Mouse (Mus musculus): ENCODE results near the gene Adam19. TPM values are rescaled to one million over a fixed set of nuclear protein-coding genes. Genes with fewer than 3 reads are reported as not detected.
"Not testable (repeated sequence)": the region's sequence is repeated elsewhere in the genome, so short reads cannot be mapped to it uniquely, and the experiment has no call there.

The Adam19 gene
- polyA plus RNA-seq, 1 experiment from 2014 or later, result 25.2 TPM

GRCm38 (mm10) chr11:46177246-46178043, 121.7 kb downstream of the Adam19 start:
- no peaks in the 10 kb centered on the region for H3K4me1 ChIP-seq
- no peak overlapping the region for H3K4me3 ChIP-seq
- ATAC-seq (ENCODE audit: low FRiP score, low read depth), result no peak
- H3K9me3 ChIP-seq, result no peaks in the 10 kb centered on the region
- H3K27ac ChIP-seq, result no peak overlapping the region
- 78% methylated on average over 10 of the region's 10 CpGs for WGBS
- H3K27me3 ChIP-seq (replicated peaks), result no peaks in the 10 kb centered on the region
- no peak overlapping the region for H3K9ac ChIP-seq
- no peaks in the 10 kb centered on the region for H3K36me3 ChIP-seq
- H3K4me2 ChIP-seq (replicated peaks), result no peak overlapping the region

GRCm38 (mm10) chr11:46182031-46182430, 126.2 kb downstream of the Adam19 start:
- not testable (repeated sequence) for H3K27ac ChIP-seq; H3K4me2 ChIP-seq (replicated peaks); H3K9me3 ChIP-seq; H3K4me1 ChIP-seq; H3K36me3 ChIP-seq; H3K9ac ChIP-seq; H3K4me3 ChIP-seq; ATAC-seq (ENCODE audit: low FRiP score, low read depth); H3K27me3 ChIP-seq (replicated peaks)
- WGBS, result 90% methylated on average over 1 of the region's 1 CpGs

GRCm38 (mm10) chr11:46184946-46185345, 129.2 kb downstream of the Adam19 start:
- no peak for ATAC-seq (ENCODE audit: low FRiP score, low read depth)
- no peaks in the 10 kb centered on the region for H3K27me3 ChIP-seq (replicated peaks)
- H3K9ac ChIP-seq, result no peak overlapping the region
- no peaks in the 10 kb centered on the region for H3K36me3 ChIP-seq
- no peaks in the 10 kb centered on the region for H3K4me1 ChIP-seq
- 76% methylated on average over 3 of the region's 3 CpGs for WGBS
- no peaks in the 10 kb centered on the region for H3K9me3 ChIP-seq
- no peak overlapping the region for H3K4me3 ChIP-seq
- no peak overlapping the region for H3K27ac ChIP-seq
- H3K4me2 ChIP-seq (replicated peaks), result no peak overlapping the region

DNA sequence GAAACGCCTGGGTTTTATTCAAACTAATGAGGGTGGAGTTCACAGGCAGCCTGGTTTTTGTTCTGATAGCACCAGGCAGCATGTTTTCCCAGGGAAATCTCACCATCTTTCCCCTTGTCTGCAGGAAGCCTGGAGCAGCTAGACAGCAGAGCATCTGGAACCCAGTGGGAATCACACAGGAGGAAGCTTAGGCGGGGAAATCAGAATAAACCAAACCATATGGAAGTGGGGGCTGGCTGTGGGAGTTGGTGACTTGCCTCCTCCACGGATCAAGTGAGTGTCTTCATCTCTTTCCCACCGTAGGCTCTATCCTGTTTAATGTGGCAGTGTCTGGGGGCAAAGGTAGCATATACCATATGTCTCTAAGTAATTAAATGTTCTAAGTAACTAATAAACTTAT, 129.7 kb downstream of the Adam19 start:
- Histone ChIP-seq H3K4me2 (replicated peaks) (no peak overlapping the region), H3K4me3 (no peak overlapping the region), H3K9ac (no peak overlapping the region), H3K27me3 (replicated peaks) (no peaks in the 10 kb centered on the region), H3K4me1 (no peaks in the 10 kb centered on the region), H3K27ac (no peak overlapping the region), H3K36me3 (no peaks in the 10 kb centered on the region), H3K9me3 (no peaks in the 10 kb centered on the region)
- ATAC-seq (ENCODE audit: low FRiP score, low read depth), result no peak
- WGBS, result 43% methylated on average over 4 of the region's 4 CpGs

DNA sequence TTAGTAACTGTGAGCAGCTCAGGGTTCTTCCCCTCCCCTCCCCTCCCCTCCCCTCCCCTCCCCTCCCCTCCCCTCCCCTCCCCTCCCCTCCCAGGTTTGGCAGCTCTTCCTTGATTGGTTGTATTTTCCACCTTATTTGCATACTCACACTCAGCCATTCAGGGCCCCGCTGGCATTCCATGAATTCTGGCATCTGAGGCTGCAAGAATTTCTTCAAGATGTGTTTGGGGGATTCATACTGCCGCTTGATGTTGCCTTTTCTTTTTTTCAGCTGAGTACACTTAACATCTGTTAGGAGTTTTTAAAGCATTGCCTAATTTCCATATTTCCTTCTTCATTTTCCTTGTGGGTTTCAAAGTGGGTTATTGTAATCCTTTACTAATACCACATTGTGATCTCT, 132.5 kb downstream of the Adam19 start:
- Histone ChIP-seq H3K9me3 (no peaks in the 10 kb centered on the region), H3K4me2 (replicated peaks) (no peak overlapping the region), H3K27me3 (replicated peaks) (no peaks in the 10 kb centered on the region), H3K9ac (no peak overlapping the region), H3K4me1 (no peaks in the 10 kb centered on the region), H3K27ac (no peak overlapping the region), H3K36me3 (peaks cover 3% of the 10 kb centered on the region; the same call in 1 of the 2 replicates), H3K4me3 (no peak overlapping the region)
- ATAC-seq (ENCODE audit: low FRiP score, low read depth), result no peak
- WGBS, result 92% methylated on average over 2 of the region's 2 CpGs

GRCm38 (mm10) chr11:46194175-46194574, 138.4 kb downstream of the Adam19 start:
- H3K27ac ChIP-seq, result no peak overlapping the region
- 67% methylated on average over 4 of the region's 4 CpGs for WGBS
- H3K4me1 ChIP-seq, result no peaks in the 10 kb centered on the region
- H3K36me3 ChIP-seq, result peaks cover 47% of the 10 kb centered on the region
- no peak overlapping the region for H3K4me2 ChIP-seq (replicated peaks)
- no peak overlapping the region for H3K9ac ChIP-seq
- H3K27me3 ChIP-seq (replicated peaks), result no peaks in the 10 kb centered on the region
- no peaks in the 10 kb centered on the region for H3K9me3 ChIP-seq
- H3K4me3 ChIP-seq, result no peak overlapping the region
- no peak for ATAC-seq (ENCODE audit: low FRiP score, low read depth)

Small RNAs within 50 kb of the gene (microRNA-seq; reads per million reads assigned to microRNA genes)
- gene Mir7239 (not detected), gene Mir8100 (not detected)

Other genes starting within 250 kb of the Adam19 start
- 75.9 and 78.3 TPM in 2 replicates for gene Clint1, start 203.9 kb upstream of the Adam19 start, polyA plus RNA-seq (2016; fragmentation: Nextera tagmentation; extraction: Ambion mirVana)
- 15.8 and 16.0 TPM in 2 replicates for gene Lsm11, start 111.1 kb upstream of the Adam19 start, polyA plus RNA-seq (2016; fragmentation: Nextera tagmentation; extraction: Ambion mirVana)
- gene Thg1l, start 100.5 kb upstream of the Adam19 start, polyA plus RNA-seq (2016; fragmentation: Nextera tagmentation; extraction: Ambion mirVana), result 9.8 and 10.9 TPM in 2 replicates
- 0.23 and 0.29 TPM in 2 replicates for gene Sox30, start 75.7 kb upstream of the Adam19 start, polyA plus RNA-seq (2016; fragmentation: Nextera tagmentation; extraction: Ambion mirVana)
- gene Gm12166, start 3.7 kb upstream of the Adam19 start, polyA plus RNA-seq (2016; fragmentation: Nextera tagmentation; extraction: Ambion mirVana), result 3.9 and 4.8 TPM in 2 replicates
- 0.55 and 0.82 TPM in 2 replicates for gene Nipal4, start 110.5 kb downstream of the Adam19 start, polyA plus RNA-seq (2016; fragmentation: Nextera tagmentation; extraction: Ambion mirVana)
- 0.78 and 0.80 TPM in 2 replicates for gene Fndc9, start 179.5 kb downstream of the Adam19 start, polyA plus RNA-seq (2016; fragmentation: Nextera tagmentation; extraction: Ambion mirVana)

Measured in neural tube, embryonic 12.5 days (tissue).